Mouse (Mus musculus): ENCODE results near the gene Dcaf11.

- TF ChIP-seq CTCF (IDR thresholded peaks at IDR 0.05) (no peak), EP300 (IDR thresholded peaks at IDR 0.05) (no peak)
These were observed 58.8 kb downstream of the Dcaf11 start for GRCm38 (mm10) chr14:55618486-55619195.
